Mouse (Mus musculus): ENCODE measurements at regions not wholly inside any gene's neighbourhood (a gene's known extent, or its start where the extent isn't known, plus 50 kb on each side); places are given as distances from the start of the nearest gene placed in this dataset.

- Histone ChIP-seq H3K27ac (ENCODE audit: insufficient read depth, low read depth) (no peak overlapping the region), H3K4me3 (replicated peaks in 1 of 3; ENCODE audit: low read depth in 2 of 3, low read length in 2 of 3, poor library complexity in 1 of 3) (no peak overlapping the region), H3K27me3 (replicated peaks) (no peaks in the 10 kb centered on the region), H3K9ac (ENCODE audit: insufficient read depth, low read depth) (no peak overlapping the region), H3K36me3 (replicated peaks in 1 of 2; ENCODE audit: control insufficient read depth in 1 of 2, insufficient read depth in 1 of 2, low read length in 1 of 2) (no peaks in the 10 kb centered on the region), H3K4me2 (ENCODE audit: insufficient read depth, low read depth, poor library complexity, severe bottlenecking) (no peak overlapping the region), H3K4me1 (ENCODE audit: control insufficient read depth in 1 of 2, insufficient read depth in 2 of 2) (no peaks in the 10 kb centered on the region), H3K9me3 (replicated peaks; ENCODE audit: low read length) (peaks cover 78% of the 10 kb centered on the region), H3K79me2 (replicated peaks; ENCODE audit: control insufficient read depth, extremely low read depth, insufficient read depth, poor library complexity, severe bottlenecking) (no peaks in the 10 kb centered on the region)
- dilution Hi-C loops (cut with MboI; ENCODE audit: extremely low pct_ligation_motif_present, extremely low pct_unique_long_range_greater_than_20kb, low sequenced_read_pairs) (no loop called here), in situ Hi-C loops (cut with MboI; ENCODE audit: low pct_ligation_motif_present, low pct_unique_long_range_greater_than_20kb, low sequenced_read_pairs) (no loop called here)
- TF ChIP-seq IRF4 (IDR thresholded peaks at IDR 0.05; ENCODE audit: low read depth, low read length) (no peak), KAT2A (IDR thresholded peaks at IDR 0.05; ENCODE audit: insufficient replicate concordance, low read length) (no peak)
- no peak for DNase-seq (ENCODE audit: extremely low read depth)
Observed at GRCm38 (mm10) chr6:93087329-93087728, 144.0 kb upstream of the Adamts9 start.

GRCm38 (mm10) chr6:93084286-93084685 lies 141.0 kb upstream of the Adamts9 start:
- Histone ChIP-seq H3K4me1 (ENCODE audit: control insufficient read depth in 1 of 2, insufficient read depth in 2 of 2) (no peaks in the 10 kb centered on the region), H3K4me2 (ENCODE audit: insufficient read depth, low read depth, poor library complexity, severe bottlenecking) (no peak overlapping the region), H3K4me3 (replicated peaks in 1 of 3; ENCODE audit: low read depth in 2 of 3, low read length in 2 of 3, poor library complexity in 1 of 3) (no peak overlapping the region), H3K27me3 (replicated peaks) (no peaks in the 10 kb centered on the region), H3K36me3 (replicated peaks in 1 of 2; ENCODE audit: control insufficient read depth in 1 of 2, insufficient read depth in 1 of 2, low read length in 1 of 2) (no peaks in the 10 kb centered on the region), H3K79me2 (replicated peaks; ENCODE audit: control insufficient read depth, extremely low read depth, insufficient read depth, poor library complexity, severe bottlenecking) (no peaks in the 10 kb centered on the region), H3K9ac (ENCODE audit: insufficient read depth, low read depth) (no peak overlapping the region), H3K27ac (ENCODE audit: insufficient read depth, low read depth) (no peak overlapping the region), H3K9me3 (replicated peaks; ENCODE audit: low read length) (peaks cover 67% of the 10 kb centered on the region)
- DNase-seq (ENCODE audit: extremely low read depth) = no peak
- TF ChIP-seq POLR2AphosphoS2 (IDR thresholded peaks at IDR 0.05; ENCODE audit: low read depth, low read length) = no peak
- no peak for TF ChIP-seq TBP (conservative IDR thresholded peaks at IDR 0.05; ENCODE audit: low read depth, low read length)
- no peak for TF ChIP-seq IRF4 (IDR thresholded peaks at IDR 0.05; ENCODE audit: low read depth, low read length)
- no peak for TF ChIP-seq SMC3 (IDR thresholded peaks at IDR 0.05; ENCODE audit: low read depth, low read length)
- no peak for TF ChIP-seq MAX (IDR thresholded peaks at IDR 0.05; ENCODE audit: low read length)
- no peak for TF ChIP-seq UBTF (IDR thresholded peaks at IDR 0.05; ENCODE audit: low read depth, low read length)
- TF ChIP-seq MAFK (IDR thresholded peaks at IDR 0.05; ENCODE audit: insufficient replicate concordance, low read length) = no peak
- no peak for TF ChIP-seq CHD2 (IDR thresholded peaks at IDR 0.05; ENCODE audit: low read length)
- no peak for TF ChIP-seq MAZ (IDR thresholded peaks at IDR 0.05; ENCODE audit: low read depth, low read length)
- in situ Hi-C loops (cut with MboI; ENCODE audit: low pct_ligation_motif_present, low pct_unique_long_range_greater_than_20kb, low sequenced_read_pairs) = no loop called here
- dilution Hi-C loops (cut with MboI; ENCODE audit: extremely low pct_ligation_motif_present, extremely low pct_unique_long_range_greater_than_20kb, low sequenced_read_pairs) = no loop called here

GRCm38 (mm10) chr6:93083716-93084115 lies 140.4 kb upstream of the Adamts9 start:
- no peaks in the 10 kb centered on the region for H3K36me3 ChIP-seq (replicated peaks in 1 of 2; ENCODE audit: control insufficient read depth in 1 of 2, insufficient read depth in 1 of 2, low read length in 1 of 2)
- no peak overlapping the region for H3K9ac ChIP-seq (ENCODE audit: insufficient read depth, low read depth)
- H3K4me3 ChIP-seq (replicated peaks in 1 of 3; ENCODE audit: low read depth in 2 of 3, low read length in 2 of 3, poor library complexity in 1 of 3) = no peak overlapping the region
- TF ChIP-seq MAFK (IDR thresholded peaks at IDR 0.05; ENCODE audit: insufficient replicate concordance, low read length) = no peak
- TF ChIP-seq TBP (conservative IDR thresholded peaks at IDR 0.05; ENCODE audit: low read depth, low read length) = no peak
- no peak for TF ChIP-seq USF1 (IDR thresholded peaks at IDR 0.05; ENCODE audit: low read depth, low read length)
- TF ChIP-seq CHD1 (IDR thresholded peaks at IDR 0.05; ENCODE audit: low read depth, low read length) = no peak
- TF ChIP-seq CHD2 (IDR thresholded peaks at IDR 0.05; ENCODE audit: low read length) = no peak
- no peaks in the 10 kb centered on the region for H3K27me3 ChIP-seq (replicated peaks)
- dilution Hi-C loops (cut with MboI; ENCODE audit: extremely low pct_ligation_motif_present, extremely low pct_unique_long_range_greater_than_20kb, low sequenced_read_pairs) = no loop called here
- no peak for DNase-seq (ENCODE audit: extremely low read depth)
- peaks cover 66% of the 10 kb centered on the region for H3K9me3 ChIP-seq (replicated peaks; ENCODE audit: low read length)
- H3K27ac ChIP-seq (ENCODE audit: insufficient read depth, low read depth) = no peak overlapping the region
- H3K4me1 ChIP-seq (ENCODE audit: control insufficient read depth in 1 of 2, insufficient read depth in 2 of 2) = no peaks in the 10 kb centered on the region
- in situ Hi-C loops (cut with MboI; ENCODE audit: low pct_ligation_motif_present, low pct_unique_long_range_greater_than_20kb, low sequenced_read_pairs) = no loop called here
- H3K4me2 ChIP-seq (ENCODE audit: insufficient read depth, low read depth, poor library complexity, severe bottlenecking) = no peak overlapping the region
- H3K79me2 ChIP-seq (replicated peaks; ENCODE audit: control insufficient read depth, extremely low read depth, insufficient read depth, poor library complexity, severe bottlenecking) = no peaks in the 10 kb centered on the region
